18 mouse cellular contexts compared by ENCODE assay signal in genomic region chr8:56619571-56619970, GRCm38 (mm10).
A peak's percentile ranks its signal among the peaks of the same experiment; 100 is the strongest.
DNase-seq lines count a peak whose midpoint lies in the region; ATAC-seq and TF ChIP-seq lines count a peak whose summit lies in the region.
"Had no signal": no experiment of that assay in that cellular context is flagged by ENCODE, and none has a peak within 500 bp of the region (broad histone marks: within the 10 kb centered on the region; RNA-seq: fewer than 3 reads in every experiment).

No protein-coding gene starts in this region.

- ATAC-seq in hindbrain, postnatal 0 days = no peak
- ATAC-seq in liver, embryonic 13.5 days (ENCODE audit: low read depth) = no peak
- ATAC-seq: intestine, embryonic 16.5 days had no signal

- H3K27ac ChIP-seq in heart, embryonic 10.5 days = peak overlapping the region; percentile 71
- H3K27ac ChIP-seq in hindbrain, embryonic 10.5 days = no peak overlapping the region
- no peak overlapping the region for H3K27ac ChIP-seq in hindbrain, postnatal 0 days
- H3K27ac ChIP-seq in limb, embryonic 10.5 days = peak overlapping the region; percentile 58
- no peak overlapping the region for H3K27ac ChIP-seq in liver, embryonic 13.5 days
- H3K27ac ChIP-seq: hindbrain, embryonic 15.5 days; left cerebral cortex, adult 2 months had no signal

- WGBS in heart, embryonic 10.5 days = 5% methylated on average over 9 of the region's 9 CpGs
- WGBS in hindbrain, embryonic 10.5 days = 8% methylated on average over 9 of the region's 9 CpGs
- 10% methylated on average over 9 of the region's 9 CpGs for WGBS in hindbrain, postnatal 0 days
- 14% methylated on average over 9 of the region's 9 CpGs for WGBS in limb, embryonic 10.5 days
- 19% methylated on average over 9 of the region's 9 CpGs for WGBS in liver, embryonic 13.5 days (ENCODE audit: insufficient replicate concordance)

- no peak overlapping the region for H3K9ac ChIP-seq in hindbrain, postnatal 0 days (replicated peaks; ENCODE audit: low read length)
- H3K9ac ChIP-seq in liver, embryonic 13.5 days = no peak overlapping the region
- H3K9ac ChIP-seq: hindbrain, embryonic 15.5 days had no signal

- no peaks in the 10 kb centered on the region for H3K27me3 ChIP-seq in heart, embryonic 10.5 days (ENCODE audit: insufficient read depth, poor library complexity, severe bottlenecking)
- peaks cover 58% of the 10 kb centered on the region for H3K27me3 ChIP-seq in hindbrain, embryonic 10.5 days (ENCODE audit: insufficient read depth, poor library complexity, severe bottlenecking)
- peaks cover 40% of the 10 kb centered on the region for H3K27me3 ChIP-seq in hindbrain, postnatal 0 days (ENCODE audit: insufficient read depth, low read length)
- H3K27me3 ChIP-seq in limb, embryonic 10.5 days (ENCODE audit: low read depth, poor library complexity, severe bottlenecking) = peaks cover 44% of the 10 kb centered on the region
- H3K27me3 ChIP-seq in liver, embryonic 13.5 days = peaks cover 48% of the 10 kb centered on the region

- TF ChIP-seq CTCF in hindbrain, postnatal 0 days (IDR thresholded peaks at IDR 0.05; ENCODE audit: low read depth) = no peak

- no peaks in the 10 kb centered on the region for H3K36me3 ChIP-seq in heart, embryonic 10.5 days
- H3K36me3 ChIP-seq in hindbrain, embryonic 10.5 days = no peaks in the 10 kb centered on the region
- H3K36me3 ChIP-seq in hindbrain, postnatal 0 days (ENCODE audit: insufficient read depth, low read length) = no peaks in the 10 kb centered on the region
- H3K36me3 ChIP-seq in limb, embryonic 10.5 days = no peaks in the 10 kb centered on the region
- H3K36me3 ChIP-seq in liver, embryonic 13.5 days = no peaks in the 10 kb centered on the region
- H3K36me3 ChIP-seq: hindbrain, embryonic 15.5 days had no signal

- no peaks in the 10 kb centered on the region for H3K9me3 ChIP-seq in heart, embryonic 10.5 days
- no peaks in the 10 kb centered on the region for H3K9me3 ChIP-seq in hindbrain, embryonic 10.5 days
- no peaks in the 10 kb centered on the region for H3K9me3 ChIP-seq in hindbrain, postnatal 0 days (ENCODE audit: low read length)
- H3K9me3 ChIP-seq in limb, embryonic 10.5 days (replicated peaks) = no peaks in the 10 kb centered on the region
- H3K9me3 ChIP-seq in liver, embryonic 13.5 days (replicated peaks) = no peaks in the 10 kb centered on the region
- H3K9me3 ChIP-seq: hindbrain, embryonic 15.5 days had no signal

- H3K4me1 ChIP-seq in heart, embryonic 10.5 days = peaks cover 52% of the 10 kb centered on the region
- H3K4me1 ChIP-seq in hindbrain, embryonic 10.5 days (replicated peaks) = peaks cover 40% of the 10 kb centered on the region
- H3K4me1 ChIP-seq in hindbrain, postnatal 0 days (ENCODE audit: insufficient read depth, low read length) = 0 out of 2 replicates have a peak, but pooled peaks cover 2% of the 10 kb centered on the region
- peaks cover 56% of the 10 kb centered on the region for H3K4me1 ChIP-seq in limb, embryonic 10.5 days
- H3K4me1 ChIP-seq in liver, embryonic 13.5 days (replicated peaks) = peaks cover 19% of the 10 kb centered on the region

- no peak overlapping the region for H3K4me2 ChIP-seq in hindbrain, postnatal 0 days (ENCODE audit: low read depth, low read length)
- peak overlapping the region; percentile 43; the same call in 1 of the 2 replicates for H3K4me2 ChIP-seq in liver, embryonic 13.5 days
- H3K4me2 ChIP-seq: hindbrain, embryonic 15.5 days had no signal

- intact Hi-C loops in heart, postnatal 36 days (cut with DNase I) = no loop called here

- DNase-seq in heart, embryonic 10.5 days (ENCODE audit: low spot score) = no peak
- DNase-seq in heart, postnatal 36 days = no peak
- no peak for DNase-seq in hindbrain, embryonic 10.5 days (ENCODE audit: low spot score)
- DNase-seq in hindbrain, postnatal 0 days (ENCODE audit: low spot score) = no peak
- DNase-seq in limb, embryonic 10.5 days (ENCODE audit: low spot score) = no peak
- DNase-seq in liver, embryonic 13.5 days = no peak
- no peak for DNase-seq in cerebellum, adult 18-20 months
- DNase-seq: cerebellum, adult 9-10 months; gastrocnemius, postnatal 14 days; heart, postnatal 14 days; kidney, postnatal 36 days; left cerebral cortex, postnatal 4 days; lung, postnatal 10 days; midbrain, embryonic 14.5 days; thymus, postnatal 14 days had no signal

- peak overlapping the region; percentile 41 for H3K4me3 ChIP-seq in heart, embryonic 10.5 days
- H3K4me3 ChIP-seq in hindbrain, embryonic 10.5 days = 0 out of 2 replicates have a peak overlapping the region, but pooled peaks have one; percentile 5
- H3K4me3 ChIP-seq in hindbrain, postnatal 0 days (ENCODE audit: low read length) = no peak overlapping the region
- no peak overlapping the region for H3K4me3 ChIP-seq in limb, embryonic 10.5 days
- H3K4me3 ChIP-seq in liver, embryonic 13.5 days (replicated peaks) = no peak overlapping the region
- H3K4me3 ChIP-seq: hindbrain, embryonic 15.5 days; left cerebral cortex, adult 2 months had no signal

Comparison
In these comparisons a context has a peak if more than half of its experiments do, and no peak if none do; other contexts are left out.
1. H3K4me3 ChIP-seq: peak in heart, embryonic 10.5 days (single experiment) and hindbrain, embryonic 10.5 days (single experiment); none in hindbrain, postnatal 0 days (single experiment), limb, embryonic 10.5 days (single experiment) and liver, embryonic 13.5 days (single experiment).
2. H3K27ac ChIP-seq: peak in heart, embryonic 10.5 days (single experiment) and limb, embryonic 10.5 days (single experiment); none in hindbrain, embryonic 10.5 days (single experiment), hindbrain, postnatal 0 days (single experiment) and liver, embryonic 13.5 days (single experiment).